Mouse (Mus musculus): ENCODE results near the gene Bend3. TPM values are rescaled to one million over a fixed set of nuclear protein-coding genes. Genes with fewer than 3 reads are reported as not detected.

The Bend3 gene
- polyA plus RNA-seq, 1 experiment, result 2.8 TPM

GRCm38 (mm10) chr10:43481179-43481578 lies 2.5 kb downstream of the Bend3 start:
- TF ChIP-seq CTCF (IDR thresholded peaks at IDR 0.05; ENCODE audit: borderline replicate concordance, insufficient read depth, low read depth, low read length), result no peak
- no peak for TF ChIP-seq POLR2A (IDR thresholded peaks at IDR 0.05; ENCODE audit: borderline replicate concordance, insufficient read depth, low read length)
- 70% methylated on average over 4 of the region's 4 CpGs for WGBS
- no peaks in the 10 kb centered on the region; the same call in 1 of the 2 replicates for H3K4me1 ChIP-seq (ENCODE audit: control insufficient read depth, insufficient read depth, low read length)
- H3K27me3 ChIP-seq (ENCODE audit: control insufficient read depth, insufficient read depth, low read length), result no peaks in the 10 kb centered on the region
- no peak overlapping the region for H3K27ac ChIP-seq (ENCODE audit: insufficient read depth, low read length)
- no peak for DNase-seq
- no peak overlapping the region for H3K4me3 ChIP-seq (replicated peaks; ENCODE audit: insufficient read depth, low read depth, low read length)

DNA sequence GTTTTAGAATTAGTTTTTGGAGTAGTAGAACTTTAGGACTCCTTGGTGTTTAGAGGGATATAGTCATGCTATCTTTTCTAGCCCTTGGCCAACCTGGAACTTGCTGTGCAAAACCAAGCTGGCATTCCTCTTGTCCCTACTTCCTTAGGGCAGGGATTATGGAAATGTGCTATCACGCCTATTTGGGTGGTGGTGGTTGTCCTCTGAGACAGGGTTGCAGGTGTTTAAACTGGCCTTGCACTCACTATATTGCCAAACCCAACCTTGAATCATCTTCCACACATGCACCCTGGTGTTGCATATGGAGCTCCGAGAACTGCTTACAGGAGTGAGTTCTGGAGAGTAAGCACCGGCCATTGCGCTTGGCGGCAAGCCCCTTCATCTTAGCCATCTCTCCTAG lies 3.4 kb downstream of the Bend3 start:
- no peak for DNase-seq
- H3K4me1 ChIP-seq (ENCODE audit: control insufficient read depth, insufficient read depth, low read length), result no peaks in the 10 kb centered on the region; the same call in 1 of the 2 replicates
- no peak overlapping the region for H3K27ac ChIP-seq (ENCODE audit: insufficient read depth, low read length)
- WGBS, result 96% methylated on average over 5 of the region's 5 CpGs
- H3K4me3 ChIP-seq (replicated peaks; ENCODE audit: insufficient read depth, low read depth, low read length), result no peak overlapping the region
- TF ChIP-seq POLR2A (IDR thresholded peaks at IDR 0.05; ENCODE audit: borderline replicate concordance, insufficient read depth, low read length) (no peak), CTCF (IDR thresholded peaks at IDR 0.05; ENCODE audit: borderline replicate concordance, insufficient read depth, low read depth, low read length) (no peak)
- H3K27me3 ChIP-seq (ENCODE audit: control insufficient read depth, insufficient read depth, low read length), result no peaks in the 10 kb centered on the region

DNA sequence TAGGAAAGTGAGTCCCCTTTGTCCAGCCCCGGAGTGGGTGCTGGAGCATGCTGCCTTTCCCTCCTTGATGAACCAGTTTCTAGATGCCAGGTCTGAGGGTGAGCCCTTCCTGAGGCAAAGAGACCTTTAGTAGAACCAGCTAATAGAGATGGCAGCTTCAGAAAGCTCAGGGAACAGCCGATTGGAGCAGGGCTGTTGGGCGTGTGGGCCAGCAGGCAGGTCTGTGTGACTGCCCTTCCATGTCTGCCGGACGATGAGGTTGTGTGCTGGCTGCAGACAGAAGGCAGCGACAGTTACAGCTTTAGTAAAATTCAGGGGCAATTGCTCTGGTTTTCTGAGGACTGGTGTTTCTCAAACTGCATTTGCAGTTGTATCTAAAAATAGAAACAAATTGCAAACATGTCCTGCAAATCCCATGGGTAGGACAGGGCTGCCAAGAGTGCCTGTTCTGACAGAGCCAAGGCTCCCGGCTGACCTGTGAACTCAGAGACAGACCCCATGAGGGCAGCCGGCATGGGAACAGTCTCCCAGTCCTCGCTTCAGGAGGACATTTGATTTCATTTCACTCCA lies 4.9 kb downstream of the Bend3 start:
- Histone ChIP-seq H3K4me1 (ENCODE audit: control insufficient read depth, insufficient read depth, low read length) (no peaks in the 10 kb centered on the region; the same call in 1 of the 2 replicates), H3K27ac (ENCODE audit: insufficient read depth, low read length) (no peak overlapping the region), H3K27me3 (ENCODE audit: control insufficient read depth, insufficient read depth, low read length) (no peaks in the 10 kb centered on the region), H3K4me3 (replicated peaks; ENCODE audit: insufficient read depth, low read depth, low read length) (no peak overlapping the region)
- 33% methylated on average over 9 of the region's 9 CpGs for WGBS
- DNase-seq, result no peak
- no peak for TF ChIP-seq POLR2A (IDR thresholded peaks at IDR 0.05; ENCODE audit: borderline replicate concordance, insufficient read depth, low read length)
- TF ChIP-seq CTCF (IDR thresholded peaks at IDR 0.05; ENCODE audit: borderline replicate concordance, insufficient read depth, low read depth, low read length), result no peak

DNA sequence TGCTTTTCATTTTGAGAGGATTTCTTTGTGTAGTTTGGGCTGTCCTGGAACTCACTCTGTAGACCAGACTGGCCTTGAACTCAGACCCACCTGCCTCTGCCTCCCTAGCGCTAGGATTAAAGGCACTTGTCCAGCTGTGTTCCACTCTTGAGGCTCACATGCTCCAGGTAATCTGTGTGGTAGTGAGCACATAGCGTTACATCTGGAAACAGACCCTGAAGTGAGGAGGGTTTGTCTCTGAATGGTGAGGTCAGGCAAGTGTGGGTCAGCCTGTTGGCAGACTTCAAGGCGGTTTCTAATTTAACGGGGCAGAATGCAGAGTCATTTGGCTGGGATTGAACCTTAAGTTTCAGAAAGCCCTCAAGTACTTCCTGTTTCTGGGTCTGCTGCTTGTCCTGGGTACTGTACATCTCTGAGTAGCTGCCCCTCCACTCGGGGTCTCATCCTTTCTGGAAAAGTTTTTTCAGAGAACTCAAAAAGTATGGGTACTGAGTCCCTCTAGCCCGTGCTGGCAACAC lies 7.2 kb downstream of the Bend3 start:
- Histone ChIP-seq H3K4me1 (ENCODE audit: control insufficient read depth, insufficient read depth, low read length) (no peaks in the 10 kb centered on the region), H3K4me3 (replicated peaks; ENCODE audit: insufficient read depth, low read depth, low read length) (no peak overlapping the region), H3K27ac (ENCODE audit: insufficient read depth, low read length) (no peak overlapping the region), H3K27me3 (ENCODE audit: control insufficient read depth, insufficient read depth, low read length) (no peaks in the 10 kb centered on the region)
- no peak for DNase-seq
- 90% methylated on average over 6 of the region's 6 CpGs for WGBS
- no peak for TF ChIP-seq POLR2A (IDR thresholded peaks at IDR 0.05; ENCODE audit: borderline replicate concordance, insufficient read depth, low read length)
- TF ChIP-seq CTCF (IDR thresholded peaks at IDR 0.05; ENCODE audit: borderline replicate concordance, insufficient read depth, low read depth, low read length), result no peak

DNA sequence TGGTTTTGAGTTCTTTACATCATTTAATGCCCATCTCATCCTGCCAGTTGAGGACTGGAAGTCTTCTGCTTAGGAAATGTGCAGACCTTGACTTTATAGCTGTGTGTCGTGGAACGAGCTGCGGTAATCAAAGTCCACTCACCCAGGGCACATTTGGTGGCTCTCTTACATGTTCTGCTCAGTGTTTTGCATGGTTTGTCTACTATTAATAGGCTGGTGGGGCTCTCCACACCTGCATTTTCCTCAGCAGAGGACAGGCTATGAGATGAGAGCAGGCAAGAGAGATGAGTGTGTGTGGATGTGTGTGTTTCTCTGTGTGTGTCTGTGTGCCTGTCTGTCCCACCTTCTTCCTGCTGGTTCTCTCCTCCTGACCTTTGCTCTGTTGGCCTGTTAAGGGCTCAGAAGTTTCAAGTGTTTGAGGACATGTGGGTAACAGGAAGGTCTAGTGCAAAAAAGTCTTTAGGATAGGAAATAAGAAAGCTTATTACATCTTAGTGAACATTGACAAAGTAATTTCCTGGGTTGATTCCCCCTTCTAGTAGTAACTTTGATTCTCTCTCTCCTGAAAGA lies 8.9 kb downstream of the Bend3 start:
- 98% methylated on average over 3 of the region's 3 CpGs for WGBS
- H3K4me3 ChIP-seq (replicated peaks; ENCODE audit: insufficient read depth, low read depth, low read length), result no peak overlapping the region
- no peaks in the 10 kb centered on the region for H3K4me1 ChIP-seq (ENCODE audit: control insufficient read depth, insufficient read depth, low read length)
- no peak for DNase-seq
- H3K27me3 ChIP-seq (ENCODE audit: control insufficient read depth, insufficient read depth, low read length), result no peaks in the 10 kb centered on the region
- TF ChIP-seq CTCF (IDR thresholded peaks at IDR 0.05; ENCODE audit: borderline replicate concordance, insufficient read depth, low read depth, low read length), result no peak
- TF ChIP-seq POLR2A (IDR thresholded peaks at IDR 0.05; ENCODE audit: borderline replicate concordance, insufficient read depth, low read length), result no peak
- no peak overlapping the region for H3K27ac ChIP-seq (ENCODE audit: insufficient read depth, low read length)

- H3K4me3 ChIP-seq (replicated peaks; ENCODE audit: insufficient read depth, low read depth, low read length), result no peak overlapping the region
- H3K27me3 ChIP-seq (ENCODE audit: control insufficient read depth, insufficient read depth, low read length), result no peaks in the 10 kb centered on the region
- no peaks in the 10 kb centered on the region for H3K4me1 ChIP-seq (ENCODE audit: control insufficient read depth, insufficient read depth, low read length)
- no peak for DNase-seq
- H3K27ac ChIP-seq (ENCODE audit: insufficient read depth, low read length), result no peak overlapping the region
- TF ChIP-seq POLR2A (IDR thresholded peaks at IDR 0.05; ENCODE audit: borderline replicate concordance, insufficient read depth, low read length), result no peak
- 86% methylated on average over 4 of the region's 4 CpGs for whole genome bisulfite sequencing
Observed at GRCm38 (mm10) chr10:43488258-43488657, 9.6 kb downstream of the Bend3 start.

GRCm38 (mm10) chr10:43489139-43489538 lies 10.5 kb downstream of the Bend3 start:
- TF ChIP-seq CTCF (IDR thresholded peaks at IDR 0.05; ENCODE audit: borderline replicate concordance, insufficient read depth, low read depth, low read length) (no peak), POLR2A (IDR thresholded peaks at IDR 0.05; ENCODE audit: borderline replicate concordance, insufficient read depth, low read length) (no peak)
- H3K27me3 ChIP-seq (ENCODE audit: control insufficient read depth, insufficient read depth, low read length), result no peaks in the 10 kb centered on the region
- H3K4me3 ChIP-seq (replicated peaks; ENCODE audit: insufficient read depth, low read depth, low read length), result no peak overlapping the region
- H3K27ac ChIP-seq (ENCODE audit: insufficient read depth, low read length), result no peak overlapping the region
- DNase-seq, result no peak
- no peaks in the 10 kb centered on the region for H3K4me1 ChIP-seq (ENCODE audit: control insufficient read depth, insufficient read depth, low read length)
- WGBS, result 91% methylated on average over 7 of the region's 7 CpGs

- Histone ChIP-seq H3K27ac (ENCODE audit: insufficient read depth, low read length) (no peak overlapping the region), H3K4me1 (ENCODE audit: control insufficient read depth, insufficient read depth, low read length) (no peaks in the 10 kb centered on the region), H3K27me3 (ENCODE audit: control insufficient read depth, insufficient read depth, low read length) (no peaks in the 10 kb centered on the region), H3K4me3 (replicated peaks; ENCODE audit: insufficient read depth, low read depth, low read length) (no peak overlapping the region)
- 80% methylated on average over 6 of the region's 6 CpGs for WGBS
- TF ChIP-seq CTCF (IDR thresholded peaks at IDR 0.05; ENCODE audit: borderline replicate concordance, insufficient read depth, low read depth, low read length) (no peak), POLR2A (IDR thresholded peaks at IDR 0.05; ENCODE audit: borderline replicate concordance, insufficient read depth, low read length) (no peak)
- DNase-seq, result no peak
Observed at GRCm38 (mm10) chr10:43489550-43489949, 10.9 kb downstream of the Bend3 start.
